Mouse (Mus musculus) heart, postnatal 36 days (tissue): ENCODE measurements at regions not wholly inside any gene's neighbourhood (a gene's known extent, or its start where the extent isn't known, plus 50 kb on each side); places are given as distances from the start of the nearest gene placed in this dataset.

Experiments used
- DNase-seq, 2 experiments: peaks; one replicate each; pipeline ENCODE4 v3.0.0; 2021 to 2022
- intact Hi-C: fragments of 180-260 bp; cut with DNase I; formaldehyde crosslinking; loops from one replicate; pipeline ENCODE4 v1.15.1; 2025

GRCm38 (mm10) chr9:116511450-116511849 is 336.3 kb upstream of the Tgfbr2 start:
- intact Hi-C loops = loop anchor here (2.0 kb wide), 2 partner anchors 41 to 85 kb away; no protein-coding TSS in a partner anchor
- DNase-seq = no peak

GRCm38 (mm10) chr9:116507756-116508155 is 332.6 kb upstream of the Tgfbr2 start:
- DNase-seq = no peak
- intact Hi-C loops = no loop called here

DNA sequence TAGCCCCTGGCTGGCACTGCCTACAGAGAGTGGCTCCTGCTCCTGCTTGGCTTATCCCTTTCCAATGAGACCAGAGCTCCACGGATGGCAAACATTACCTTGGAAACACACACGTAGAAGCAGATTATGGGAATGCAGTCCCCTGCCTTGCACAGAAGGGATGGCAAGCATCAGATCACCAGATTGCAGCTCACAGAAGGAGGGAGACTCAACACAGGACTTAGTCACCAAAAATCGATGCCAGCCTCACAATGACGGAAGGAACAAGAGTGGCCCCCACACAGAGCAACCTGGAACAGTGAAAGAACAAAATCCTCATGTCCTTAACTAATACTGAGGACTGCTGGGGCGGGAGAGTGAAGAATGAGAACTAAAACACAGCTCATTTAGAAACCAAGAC is 327.7 kb upstream of the Tgfbr2 start:
- intact Hi-C loops = no loop called here

GRCm38 (mm10) chr9:116500951-116501350 is 325.8 kb upstream of the Tgfbr2 start:
- intact Hi-C loops = no loop called here
- no peak for DNase-seq

More for the DNA sequence above, 327.7 kb upstream of the Tgfbr2 start:
- no peak for DNase-seq

DNA sequence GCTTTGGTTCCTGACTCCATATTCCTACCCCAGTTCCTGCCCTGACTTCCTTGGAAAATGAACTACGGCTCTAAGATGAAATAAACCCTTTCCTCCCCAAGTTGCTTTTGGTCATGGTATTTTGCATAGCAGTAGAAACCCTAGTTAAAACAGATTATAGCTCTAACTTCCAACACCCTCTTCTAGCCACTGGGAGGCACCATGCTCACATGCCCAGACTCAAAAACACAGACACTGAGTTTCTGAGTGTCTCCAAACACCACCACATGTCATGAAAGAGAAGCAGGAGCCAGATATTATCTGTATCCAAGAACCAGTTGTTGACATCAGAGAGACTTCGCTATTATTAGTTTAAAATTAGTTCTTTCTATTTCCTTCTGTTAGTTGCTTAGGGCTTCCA is 316.1 kb upstream of the Tgfbr2 start:
- intact Hi-C loops = no loop called here
- no peak for DNase-seq

DNA sequence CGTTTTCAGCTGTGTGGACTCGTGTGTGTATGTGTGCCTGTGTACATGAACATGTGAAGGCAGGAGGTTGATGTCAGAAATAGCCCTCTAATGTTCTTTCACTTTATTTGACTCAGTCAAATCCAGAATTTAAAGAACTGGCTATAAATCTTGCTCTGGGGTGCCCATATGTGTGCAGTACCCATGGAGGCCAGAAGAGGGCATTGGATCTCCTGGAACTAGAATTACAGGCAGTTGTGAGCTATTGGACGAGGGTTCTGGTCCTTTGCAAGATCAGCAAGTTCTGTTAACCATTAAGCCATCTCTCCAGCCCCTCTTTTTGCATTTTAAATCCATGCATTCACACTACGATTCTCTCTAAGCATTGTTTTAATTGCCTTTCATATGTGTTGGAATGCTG is 314.6 kb upstream of the Tgfbr2 start:
- DNase-seq = no peak
- intact Hi-C loops = no loop called here

DNA sequence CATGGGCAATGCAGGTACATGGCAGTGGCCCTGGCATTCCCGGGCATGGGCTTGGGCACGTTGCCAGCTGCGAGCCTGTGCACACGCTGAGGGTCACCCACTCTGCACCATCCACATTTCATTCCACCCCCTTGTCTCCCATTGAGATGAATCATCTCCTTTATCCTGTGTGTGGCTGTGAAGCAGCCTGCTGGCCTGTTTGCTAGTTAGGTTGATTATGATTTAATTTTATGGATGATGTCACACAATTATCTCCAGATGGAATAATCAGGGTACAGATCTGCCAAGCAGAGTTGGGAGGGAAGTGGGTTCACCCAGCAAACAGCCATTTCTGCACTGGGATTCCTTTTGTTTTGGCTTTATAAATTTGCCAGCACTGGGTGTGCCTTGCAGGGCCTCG is 314.1 kb upstream of the Tgfbr2 start:
- DNase-seq = no peak
- intact Hi-C loops = no loop called here

DNA sequence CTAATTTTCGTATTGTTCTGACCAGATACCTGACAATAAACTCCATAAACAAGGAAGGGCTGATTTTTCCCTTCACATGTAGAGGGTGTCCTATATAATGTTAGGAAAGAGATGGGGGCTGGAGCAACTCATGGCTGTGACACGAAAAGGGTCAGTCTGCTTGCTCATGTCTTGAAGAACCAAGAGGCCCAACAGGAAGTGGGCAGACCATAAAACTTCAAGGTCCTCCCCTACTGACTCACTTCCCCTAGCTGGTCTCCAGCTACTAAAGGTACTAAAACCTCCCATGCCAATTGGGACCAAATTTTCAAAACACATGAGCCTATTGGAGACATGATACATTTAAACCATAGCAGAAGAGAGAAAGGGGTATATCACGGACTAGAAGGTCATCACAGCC is 302.1 kb upstream of the Tgfbr2 start:
- no peak for DNase-seq
- intact Hi-C loops = no loop called here

GRCm38 (mm10) chr9:116475206-116475955 is 300.2 kb upstream of the Tgfbr2 start:
- intact Hi-C loops = no loop called here
- DNase-seq = no peak

GRCm38 (mm10) chr9:116472855-116473254 is 297.7 kb upstream of the Tgfbr2 start:
- intact Hi-C loops = no loop called here
- DNase-seq = no peak

DNA sequence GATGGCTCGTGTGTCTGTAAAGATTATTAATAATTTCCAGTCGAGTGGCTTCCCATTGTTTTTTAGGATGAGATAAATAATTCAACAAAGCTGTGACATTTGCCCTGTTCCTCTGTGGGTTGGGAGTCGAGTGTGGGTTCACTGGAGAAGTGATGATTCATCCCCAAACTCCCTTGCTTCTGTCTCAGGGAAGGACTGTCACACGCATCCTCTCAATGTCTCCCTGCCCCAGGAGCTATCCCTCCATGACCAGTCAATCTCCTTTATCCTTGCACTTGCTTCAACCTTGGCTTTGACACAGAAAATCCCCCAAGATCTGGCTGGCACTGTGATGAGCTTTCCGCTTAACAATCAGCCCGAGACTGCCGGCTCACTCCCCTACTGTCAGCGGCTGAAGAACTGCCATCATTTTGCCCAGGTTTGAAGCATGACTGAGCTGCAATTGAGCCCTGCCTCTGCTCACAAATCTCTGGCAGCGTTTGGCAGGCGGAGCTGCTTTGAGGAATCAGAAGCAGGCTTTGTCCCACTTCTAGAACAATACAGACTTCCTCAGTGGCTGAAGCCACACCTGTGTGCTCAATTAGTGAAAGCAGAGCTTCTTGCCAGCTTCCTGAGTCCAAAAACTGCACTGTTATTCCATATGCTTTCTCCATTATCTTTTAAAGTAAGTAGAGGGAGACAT is 293.6 kb upstream of the Tgfbr2 start:
- DNase-seq = peak; percentile 23 to 27
- intact Hi-C loops = loop anchor here (5.0 kb wide), 1 partner anchor 56 kb away; no protein-coding TSS in a partner anchor

DNA sequence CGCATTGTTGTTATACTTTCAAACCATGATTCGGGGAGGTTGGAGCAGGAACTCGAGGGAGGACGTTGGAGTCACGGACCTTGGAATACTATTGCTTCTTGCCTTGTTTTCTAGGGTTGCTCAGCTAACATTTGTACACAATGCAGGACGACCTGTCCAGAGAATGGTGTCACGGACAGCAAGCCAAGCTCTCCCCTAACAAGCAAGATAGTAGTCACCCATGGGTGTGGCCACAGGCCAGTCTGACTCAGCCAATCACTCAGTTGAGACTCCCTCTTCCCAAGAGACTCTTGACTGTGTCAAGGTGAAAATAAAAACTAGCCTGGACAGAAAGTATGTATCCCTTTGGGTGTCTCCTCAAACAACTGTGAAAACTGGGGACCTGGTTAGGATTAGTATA is 291.2 kb upstream of the Tgfbr2 start:
- no peak for DNase-seq
- intact Hi-C loops = loop anchor here (5.0 kb wide), 1 partner anchor 54 kb away; no protein-coding TSS in a partner anchor

GRCm38 (mm10) chr9:116464626-116465025 is 289.5 kb upstream of the Tgfbr2 start:
- no peak for DNase-seq
- intact Hi-C loops = loop anchor here (5.0 kb wide), 1 partner anchor 52 kb away; no protein-coding TSS in a partner anchor

- DNase-seq = no peak
- intact Hi-C loops = no loop called here
Measured at GRCm38 (mm10) chr9:116462232-116462631, 287.1 kb upstream of the Tgfbr2 start.

DNA sequence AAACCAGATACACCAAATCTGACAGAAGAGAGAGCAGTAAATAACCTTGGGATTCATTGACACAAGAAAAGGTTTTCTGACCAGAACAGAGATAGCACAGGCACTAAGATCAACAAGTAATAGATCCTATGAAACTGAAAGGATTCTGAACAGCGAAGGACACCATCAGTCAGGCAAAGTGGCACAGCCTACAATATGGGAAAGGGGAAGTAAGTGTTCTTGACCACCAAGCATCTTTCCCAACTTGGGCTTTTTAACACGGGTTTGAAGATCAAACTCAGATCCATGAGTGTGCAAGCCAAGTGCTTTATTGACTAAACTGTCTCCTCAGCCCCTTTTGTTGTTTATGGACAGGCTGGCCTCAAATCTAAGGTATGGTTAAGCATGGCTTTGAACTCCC is 284.9 kb upstream of the Tgfbr2 start:
- intact Hi-C loops = no loop called here
- no peak for DNase-seq

DNA sequence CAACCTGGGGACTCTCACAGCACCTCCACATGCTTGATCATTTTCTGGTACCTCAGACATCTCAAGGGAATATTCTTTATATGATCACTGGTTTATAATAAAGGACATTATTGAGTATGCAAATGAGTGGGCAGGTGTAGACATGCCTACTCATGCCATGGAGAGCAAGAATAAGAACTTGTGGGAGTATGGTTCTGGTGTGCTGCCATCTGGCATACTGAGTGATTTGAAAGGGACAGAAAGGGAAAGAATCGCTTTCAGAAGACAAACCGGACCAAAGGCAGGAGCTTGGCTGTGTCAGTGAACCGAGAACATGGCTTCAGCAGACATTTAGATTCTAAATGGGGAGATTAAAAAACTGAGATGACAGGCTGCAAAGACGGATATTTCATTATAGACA is 276.9 kb upstream of the Tgfbr2 start:
- intact Hi-C loops = no loop called here
- no peak for DNase-seq

GRCm38 (mm10) chr9:116450829-116451228 is 275.7 kb upstream of the Tgfbr2 start:
- DNase-seq = no peak
- intact Hi-C loops = no loop called here

DNA sequence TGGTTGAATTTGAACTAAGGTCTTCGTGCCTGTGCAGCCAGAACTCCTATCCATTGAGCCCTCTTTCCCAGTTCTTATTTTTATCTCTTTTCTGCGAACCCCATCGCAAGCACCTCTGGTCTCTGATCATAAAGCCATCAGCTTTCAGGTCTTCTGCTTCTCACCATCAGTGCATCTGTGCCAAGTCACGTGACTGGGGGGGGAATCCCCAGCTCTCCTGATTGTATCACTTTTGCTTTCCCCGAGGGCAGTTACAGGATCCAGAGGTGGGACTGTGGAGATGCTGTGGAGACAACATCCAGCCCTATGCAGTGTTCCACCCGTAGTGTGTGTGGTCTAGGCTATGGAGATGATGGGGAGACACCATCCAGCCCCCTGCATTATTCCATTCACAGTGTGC is 272.6 kb upstream of the Tgfbr2 start:
- intact Hi-C loops = no loop called here
- DNase-seq = no peak

DNA sequence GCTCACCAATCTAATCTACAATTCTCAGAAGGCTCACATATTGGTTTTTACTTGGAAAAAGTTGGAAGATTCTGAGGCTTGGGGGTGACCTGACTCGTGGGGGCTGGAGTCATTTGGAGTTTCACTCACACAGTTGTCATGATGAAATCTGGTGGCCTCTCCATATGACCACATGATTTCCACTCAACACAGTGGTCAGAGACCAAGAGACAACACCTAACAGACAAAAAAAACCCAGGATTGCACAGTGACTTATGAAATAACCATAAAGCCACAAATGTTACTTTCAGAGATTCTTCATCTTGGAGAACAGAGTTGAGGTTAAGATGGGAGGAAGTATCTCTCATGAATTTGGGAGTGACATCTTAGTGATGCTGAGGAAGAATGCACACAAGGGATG is 263.4 kb upstream of the Tgfbr2 start:
- intact Hi-C loops = no loop called here

DNA sequence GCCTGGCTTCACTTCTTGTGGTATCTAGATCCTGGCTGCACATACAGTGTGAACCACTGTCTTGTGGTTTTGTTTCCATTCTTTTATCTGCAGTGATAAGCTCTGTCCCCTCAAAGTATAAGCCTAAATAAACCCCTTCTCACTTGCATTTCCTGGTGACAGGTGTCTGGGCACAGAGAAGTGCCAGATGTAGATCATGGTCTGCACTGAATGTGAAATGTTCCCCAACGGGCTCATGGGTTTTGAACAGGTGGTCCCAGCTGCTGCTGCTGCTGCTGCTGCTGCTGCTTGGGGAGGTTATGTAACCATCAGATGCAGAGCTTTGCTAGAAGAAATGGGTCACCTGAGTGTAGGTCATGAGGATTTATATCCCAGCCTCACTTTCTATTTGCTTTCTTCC is 259.3 kb upstream of the Tgfbr2 start:
- no peak for DNase-seq
- intact Hi-C loops = no loop called here

More for the DNA sequence above, 263.4 kb upstream of the Tgfbr2 start:
- DNase-seq = no peak

GRCm38 (mm10) chr9:116429061-116429460 is 253.9 kb upstream of the Tgfbr2 start:
- intact Hi-C loops = loop anchor here (5.0 to 10.0 kb wide), 3 partner anchors 606 to 1608 kb away; no protein-coding TSS in a partner anchor
- no peak for DNase-seq

- intact Hi-C loops = loop anchor here (5.0 to 10.0 kb wide), 3 partner anchors 606 to 1609 kb away; no protein-coding TSS in a partner anchor
Measured at GRCm38 (mm10) chr9:116428475-116428874, 253.3 kb upstream of the Tgfbr2 start.

More at GRCm38 (mm10) chr9:116428475-116428874, 253.3 kb upstream of the Tgfbr2 start:
- no peak for DNase-seq
